Mouse (Mus musculus) heart, postnatal 0 days (tissue): Measurements from ENCODE around the gene Ubl4b. TPM values are rescaled to one million over a fixed set of nuclear protein-coding genes. Genes with fewer than 3 reads are reported as not detected.

ENCODE experiments used
- ATAC-seq: fragments of 200-750 bp; cut with Nextera tagmentation; 2 replicates; pipeline ENCODE4 v1.8.0; 2017; ENCODE audit warnings: low read depth, moderate number of reproducible peaks, moderate library complexity; ENCODE audit not compliant: insufficient read depth
- DNase-seq: peaks from one replicate; pipeline ENCODE4 v3.0.0-alpha.2; 2016; ENCODE audit warnings: low spot score
- H3K27ac ChIP-seq: fragments of 300-500 bp; sonication (generic); 2 replicates; pipeline ENCODE4 v1.5.1; 2014; ENCODE audit warnings: low read depth, mild to moderate bottlenecking
- H3K27me3 ChIP-seq: fragments of 300-500 bp; sonication (generic); 2 replicates; pipeline ENCODE4 v1.6.1; 2014; ENCODE audit warnings: low read length, mixed read lengths; ENCODE audit not compliant: control insufficient read depth, insufficient read depth
- H3K36me3 ChIP-seq: fragments of 300-500 bp; sonication (generic); replicated peaks from 2 replicates; pipeline ENCODE4 v1.6.1; 2014; ENCODE audit warnings: low read length, mixed read lengths; ENCODE audit not compliant: control insufficient read depth, insufficient read depth
- H3K4me1 ChIP-seq: fragments of 300-500 bp; sonication (generic); 2 replicates; pipeline ENCODE4 v1.6.1; 2014; ENCODE audit warnings: antibody characterized with exemption; ENCODE audit not compliant: control insufficient read depth, insufficient read depth
- H3K4me2 ChIP-seq: fragments of 300-500 bp; sonication (generic); 2 replicates; pipeline ENCODE4 v1.6.1; 2014; ENCODE audit warnings: low read depth, mild to moderate bottlenecking, low read length, moderate library complexity
- H3K4me3 ChIP-seq: fragments of 300-500 bp; sonication (generic); 2 replicates; pipeline ENCODE4 v1.5.1; 2014; ENCODE audit warnings: low read depth, low read length
- H3K9ac ChIP-seq: fragments of 300-500 bp; sonication (generic); replicated peaks from 2 replicates; pipeline ENCODE4 v1.6.1; 2014; ENCODE audit warnings: low read depth, low read length, mixed read lengths
- H3K9me3 ChIP-seq: fragments of 300-500 bp; sonication (generic); replicated peaks from 2 replicates; pipeline ENCODE4 v1.6.1; 2016; ENCODE audit warnings: low read length; ENCODE audit not compliant: control insufficient read depth
- CTCF ChIP-seq: IDR thresholded peaks from 2 replicates; pipeline ENCODE4 v1.5.1; 2016; ENCODE audit warnings: antibody characterized with exemption, control low read depth, low read depth
- EP300 ChIP-seq: IDR thresholded peaks from 2 replicates; pipeline ENCODE4 v1.6.1; 2016; ENCODE audit warnings: antibody characterized with exemption, low read depth
- WGBS: fragments of 180-500 bp; shearing (Covaris S2); extraction: QIAGEN DNeasy Blood & Tissue Kit; methylation state at CpG from one replicate; pipeline ENCODE4 v1.1.7; 2014; 5-methylcytosine and 5-hydroxymethylcytosine counted together
- polyA plus RNA-seq: library from polyadenylated mRNA; unstranded; fragments of >200 nt; fragmentation: Nextera tagmentation; extraction: Ambion mirVana; gene quantifications from 2 replicates; pipeline ENCODE4 v1.2.1, GENCODE M21; 2015
- total RNA-seq: library from RNA; depleted of rRNA; stranded (reverse); fragments of >200 nt; gene quantifications from 2 replicates; pipeline ENCODE4 v1.2.3, GENCODE M21; 2014; ENCODE audit warnings: low replicate concordance

Ubl4b gene
- total and polyA plus RNA-seq, 2 experiments from 2014 or later, result not detected

GRCm38 (mm10) chr3:107565331-107565730 is 10.5 kb upstream of the Ubl4b start:
- ATAC-seq, result no peak
- H3K4me1 ChIP-seq, result peaks cover 25% of the 10 kb centered on the region

DNA sequence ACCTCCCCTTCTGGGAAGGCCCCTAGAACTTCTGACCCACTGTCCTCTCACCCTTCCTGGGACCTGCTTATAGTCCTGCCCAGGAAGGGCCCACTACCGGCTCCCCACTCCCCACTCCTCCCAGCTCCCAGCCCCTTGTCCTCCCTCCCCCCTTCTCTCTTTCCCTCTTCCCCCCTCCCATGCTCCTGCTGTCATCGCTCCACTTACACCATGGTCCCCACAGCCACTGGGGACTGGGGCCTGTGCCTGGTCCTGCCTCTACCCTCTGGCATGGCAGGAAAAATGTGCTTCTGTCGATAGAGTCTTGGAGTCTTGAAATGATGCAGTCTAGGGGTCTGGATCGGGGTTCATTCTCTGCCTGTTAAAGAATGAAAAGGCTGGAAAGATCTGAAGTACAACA is 9.0 kb upstream of the Ubl4b start:
- DNase-seq, result peak; percentile 34
- Histone ChIP-seq H3K9me3 (no peaks in the 10 kb centered on the region), H3K4me2 (no peak overlapping the region), H3K4me1 (peaks cover 16% of the 10 kb centered on the region), H3K4me3 (no peak overlapping the region), H3K36me3 (no peaks in the 10 kb centered on the region), H3K27ac (peak overlapping the region; percentile 67; the same call in 1 of the 2 replicates), H3K27me3 (no peaks in the 10 kb centered on the region), H3K9ac (peak overlapping the region; percentile 31)
- TF ChIP-seq CTCF (no peak), EP300 (no peak)
- peak; percentile 27; the same call in 1 of the 2 replicates for ATAC-seq
- 12% methylated on average over 4 of the region's 4 CpGs for WGBS

More at GRCm38 (mm10) chr3:107565331-107565730, 10.5 kb upstream of the Ubl4b start:
- no peak overlapping the region for H3K27ac ChIP-seq
- no peak overlapping the region for H3K9ac ChIP-seq
- no peaks in the 10 kb centered on the region for H3K9me3 ChIP-seq
- DNase-seq, result no peak
- H3K4me3 ChIP-seq, result no peak overlapping the region
- no peaks in the 10 kb centered on the region for H3K27me3 ChIP-seq
- H3K4me2 ChIP-seq, result no peak overlapping the region
- H3K36me3 ChIP-seq, result no peaks in the 10 kb centered on the region
- TF ChIP-seq CTCF, result no peak
- TF ChIP-seq EP300, result no peak
- 35% methylated on average over 3 of the region's 3 CpGs for WGBS

- peaks cover 13% of the 10 kb centered on the region for H3K4me1 ChIP-seq
Measured at GRCm38 (mm10) chr3:107562591-107562990, 7.7 kb upstream of the Ubl4b start.

GRCm38 (mm10) chr3:107562104-107562503 is 7.2 kb upstream of the Ubl4b start:
- TF ChIP-seq CTCF, result no peak
- no peak for TF ChIP-seq EP300
- H3K4me1 ChIP-seq, result peaks cover 13% of the 10 kb centered on the region
- ATAC-seq (no peak), DNase-seq (no peak)
- H3K4me3 ChIP-seq, result no peak overlapping the region
- no peaks in the 10 kb centered on the region for H3K9me3 ChIP-seq
- WGBS, result 45% methylated on average over 2 of the region's 2 CpGs
- no peak overlapping the region for H3K27ac ChIP-seq
- no peaks in the 10 kb centered on the region for H3K36me3 ChIP-seq
- H3K9ac ChIP-seq, result no peak overlapping the region
- H3K4me2 ChIP-seq, result no peak overlapping the region
- no peaks in the 10 kb centered on the region for H3K27me3 ChIP-seq

More at GRCm38 (mm10) chr3:107562591-107562990, 7.7 kb upstream of the Ubl4b start:
- Histone ChIP-seq H3K27me3 (no peaks in the 10 kb centered on the region), H3K36me3 (no peaks in the 10 kb centered on the region), H3K4me2 (no peak overlapping the region), H3K4me3 (no peak overlapping the region), H3K9me3 (no peaks in the 10 kb centered on the region), H3K9ac (no peak overlapping the region), H3K27ac (no peak overlapping the region)
- DNase-seq (no peak), ATAC-seq (no peak)
- WGBS, result 79% methylated on average over 4 of the region's 4 CpGs
- TF ChIP-seq EP300 (no peak), CTCF (no peak)

DNA sequence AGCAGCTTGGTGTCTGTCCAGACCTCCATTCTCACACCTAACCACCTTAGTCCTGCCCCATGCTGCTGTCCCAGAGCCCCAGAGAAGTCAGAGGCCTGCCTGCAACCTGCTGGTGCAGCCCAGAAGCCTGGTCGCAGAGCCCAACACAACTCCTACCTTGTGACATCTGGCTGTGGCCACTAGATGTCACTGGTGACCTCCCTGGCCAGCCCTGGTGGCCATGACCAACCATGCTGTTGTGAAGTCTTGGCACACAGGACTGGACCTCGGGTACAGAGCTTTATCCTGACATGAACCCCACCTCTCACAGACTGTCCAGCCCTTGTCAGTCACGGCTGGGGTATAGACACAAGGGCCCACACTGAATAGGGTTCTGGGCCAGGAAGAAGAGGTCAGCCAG is 4.3 kb upstream of the Ubl4b start:
- DNase-seq (peak; percentile 82), ATAC-seq (peak; percentile 84)
- Histone ChIP-seq H3K4me3 (no peak overlapping the region), H3K4me2 (no peak overlapping the region), H3K4me1 (peaks cover 9% of the 10 kb centered on the region), H3K36me3 (no peaks in the 10 kb centered on the region), H3K27ac (no peak overlapping the region), H3K9me3 (no peaks in the 10 kb centered on the region), H3K9ac (no peak overlapping the region), H3K27me3 (no peaks in the 10 kb centered on the region)
- no peak for TF ChIP-seq EP300
- peak; percentile 99 for TF ChIP-seq CTCF
- WGBS, result 5% methylated on average over 3 of the region's 3 CpGs

GRCm38 (mm10) chr3:107558740-107559139 is 3.9 kb upstream of the Ubl4b start:
- DNase-seq, result no peak
- TF ChIP-seq CTCF, result no peak
- TF ChIP-seq EP300, result no peak
- 0 out of 2 replicates have a peak, but pooled peaks have one; percentile 2 for ATAC-seq
- Histone ChIP-seq H3K9me3 (no peaks in the 10 kb centered on the region), H3K4me2 (no peak overlapping the region), H3K27me3 (no peaks in the 10 kb centered on the region), H3K4me3 (no peak overlapping the region), H3K36me3 (no peaks in the 10 kb centered on the region), H3K9ac (no peak overlapping the region), H3K27ac (no peak overlapping the region), H3K4me1 (peaks cover 6% of the 10 kb centered on the region)
- 28% methylated on average over 3 of the region's 3 CpGs for WGBS
